Mouse (Mus musculus) intestine, embryonic 15.5 days (tissue): ENCODE data around the gene Aff4. TPM values are rescaled to one million over a fixed set of nuclear protein-coding genes. Genes with fewer than 3 reads are reported as not detected.
"Not testable (repeated sequence)": the region's sequence is repeated elsewhere in the genome, so short reads cannot be mapped to it uniquely, and the experiment has no call there.

Experiments used
- ATAC-seq: fragments of 200-750 bp; cut with Nextera tagmentation; 2 replicates; pipeline ENCODE4 v1.8.0; 2017; ENCODE audit warnings: moderate TSS enrichment, moderate library complexity
- H3K27ac ChIP-seq: fragments of 300-500 bp; sonication (generic); 2 replicates; pipeline ENCODE4 v1.5.1; 2015; ENCODE audit warnings: mild to moderate bottlenecking, inconsistent platforms
- H3K27me3 ChIP-seq: fragments of 300-500 bp; sonication (generic); replicated peaks from 2 replicates; pipeline ENCODE4 v1.6.1; 2015; ENCODE audit warnings: inconsistent platforms
- H3K36me3 ChIP-seq: fragments of 300-500 bp; sonication (generic); 2 replicates; pipeline ENCODE4 v1.6.1; 2015; ENCODE audit warnings: inconsistent platforms
- H3K4me1 ChIP-seq: fragments of 300-500 bp; sonication (generic); replicated peaks from 2 replicates; pipeline ENCODE4 v1.6.1; 2015; ENCODE audit warnings: inconsistent platforms
- H3K4me2 ChIP-seq: fragments of 300-500 bp; sonication (generic); replicated peaks from 2 replicates; pipeline ENCODE4 v1.6.1; 2015; ENCODE audit warnings: mild to moderate bottlenecking, inconsistent platforms
- H3K4me3 ChIP-seq: fragments of 300-500 bp; sonication (generic); replicated peaks from 2 replicates; pipeline ENCODE4 v1.5.1; 2015; ENCODE audit warnings: inconsistent platforms
- H3K9ac ChIP-seq: fragments of 300-500 bp; sonication (generic); 2 replicates; pipeline ENCODE4 v1.6.1; 2015; ENCODE audit warnings: inconsistent platforms
- H3K9me3 ChIP-seq: fragments of 300-500 bp; sonication (generic); 2 replicates; pipeline ENCODE4 v1.6.1; 2016; ENCODE audit warnings: inconsistent platforms
- WGBS: fragments of 180-500 bp; shearing (Covaris S2); methylation state at CpG from one replicate; pipeline ENCODE4 v1.1.7; 2015; 5-methylcytosine and 5-hydroxymethylcytosine counted together
- polyA plus RNA-seq: library from polyadenylated mRNA; unstranded; fragments of >200 nt; fragmentation: Nextera tagmentation; extraction: Ambion mirVana; gene quantifications from 2 replicates; pipeline ENCODE4 v1.2.1, GENCODE M21; 2015

Aff4 gene
- 33.7 and 35.4 TPM in 2 replicates for polyA plus RNA-seq

DNA sequence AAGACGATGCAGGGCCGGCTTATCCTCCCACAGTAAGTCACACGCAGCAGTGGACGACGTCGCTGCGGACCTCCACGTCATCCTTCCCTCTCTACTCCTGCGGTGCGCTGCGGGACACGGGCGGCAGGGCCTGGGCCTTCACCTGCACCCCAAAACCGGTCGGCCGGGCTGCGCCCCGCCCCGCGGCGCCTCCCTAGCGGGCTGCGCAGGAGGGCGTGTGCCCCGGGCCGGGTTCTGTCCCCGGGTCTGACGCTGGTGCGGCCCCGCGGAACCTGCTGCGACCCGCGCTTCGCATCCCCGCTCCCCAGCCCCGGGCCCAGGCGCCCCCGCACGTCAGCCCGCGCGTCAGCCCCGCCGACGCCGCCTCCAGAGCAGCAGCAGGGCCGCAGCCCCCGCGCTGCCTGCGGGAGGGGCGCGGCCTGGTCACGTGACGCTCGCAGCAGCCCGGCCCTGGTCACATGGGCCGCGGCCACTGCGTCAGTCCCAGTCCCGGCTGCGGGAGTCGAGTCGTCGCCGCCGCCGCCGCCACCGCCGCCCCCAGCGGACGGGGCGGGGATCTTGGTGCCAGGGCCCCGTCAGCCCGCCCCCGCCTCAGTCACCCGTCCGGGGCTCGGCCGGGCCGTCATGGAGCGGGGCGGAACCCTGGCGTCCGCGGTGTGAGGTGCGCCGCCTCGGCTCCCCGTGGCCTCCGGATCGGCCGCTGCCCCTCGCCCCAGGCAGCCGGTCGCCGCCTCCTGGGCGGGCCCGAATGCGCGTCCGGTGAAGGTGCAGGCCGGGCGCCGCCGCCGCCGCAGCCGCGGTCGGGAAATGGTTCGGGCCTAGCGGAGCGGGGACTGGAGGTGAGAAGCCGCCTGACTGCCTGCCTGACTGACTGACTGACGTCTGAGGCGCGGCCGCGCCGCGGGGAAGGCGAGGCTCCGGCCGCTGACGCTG lies at the start of gene Aff4:
Aff4 (plus strand) TSS at position 543 of the 933 bp plus-strand sequence.
- Histone ChIP-seq H3K9ac (peak within 1 kb of the TSS; percentile 98), H3K27ac (peak within 1 kb of the TSS; percentile 98), H3K9me3 (no peaks in the 10 kb centered on the region), H3K4me1 (0 out of 2 replicates have a peak, but pooled peaks cover 5% of the 10 kb centered on the region), H3K4me3 (peak within 1 kb of the TSS; percentile 98), H3K27me3 (no peaks in the 10 kb centered on the region), H3K4me2 (peak within 1 kb of the TSS; percentile 88), H3K36me3 (no peaks in the 10 kb centered on the region)
- peak; percentile 96 for ATAC-seq
- WGBS: under 1% methylated on average over 122 of the region's 127 CpGs

DNA sequence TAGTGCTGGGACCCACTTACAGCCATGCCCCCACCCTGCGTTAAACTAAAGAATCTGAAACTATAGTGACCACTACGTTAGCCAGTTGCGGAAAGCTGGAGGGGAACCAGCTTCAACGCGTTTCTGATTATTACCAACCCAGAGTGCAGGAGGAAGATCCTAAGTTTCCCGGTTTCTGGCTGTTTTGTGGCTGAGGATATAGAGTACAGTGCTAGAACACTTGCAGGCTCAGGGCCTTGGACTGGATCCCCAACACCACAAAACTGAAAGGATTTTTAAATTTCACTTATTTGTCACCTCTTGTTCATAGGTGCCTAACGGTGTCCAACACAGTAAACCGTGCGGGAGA lies 49.5 kb upstream of the Aff4 start:
- Histone ChIP-seq H3K9me3 (no peaks in the 10 kb centered on the region), H3K36me3 (no peaks in the 10 kb centered on the region), H3K4me2 (peak overlapping the region; percentile 70), H3K4me1 (peaks cover 13% of the 10 kb centered on the region), H3K9ac (peak overlapping the region; percentile 98), H3K27me3 (no peaks in the 10 kb centered on the region), H3K4me3 (peak overlapping the region; percentile 100), H3K27ac (peak overlapping the region; percentile 99)
- WGBS: 46% methylated on average over 9 of the region's 9 CpGs
- no peak for ATAC-seq

DNA sequence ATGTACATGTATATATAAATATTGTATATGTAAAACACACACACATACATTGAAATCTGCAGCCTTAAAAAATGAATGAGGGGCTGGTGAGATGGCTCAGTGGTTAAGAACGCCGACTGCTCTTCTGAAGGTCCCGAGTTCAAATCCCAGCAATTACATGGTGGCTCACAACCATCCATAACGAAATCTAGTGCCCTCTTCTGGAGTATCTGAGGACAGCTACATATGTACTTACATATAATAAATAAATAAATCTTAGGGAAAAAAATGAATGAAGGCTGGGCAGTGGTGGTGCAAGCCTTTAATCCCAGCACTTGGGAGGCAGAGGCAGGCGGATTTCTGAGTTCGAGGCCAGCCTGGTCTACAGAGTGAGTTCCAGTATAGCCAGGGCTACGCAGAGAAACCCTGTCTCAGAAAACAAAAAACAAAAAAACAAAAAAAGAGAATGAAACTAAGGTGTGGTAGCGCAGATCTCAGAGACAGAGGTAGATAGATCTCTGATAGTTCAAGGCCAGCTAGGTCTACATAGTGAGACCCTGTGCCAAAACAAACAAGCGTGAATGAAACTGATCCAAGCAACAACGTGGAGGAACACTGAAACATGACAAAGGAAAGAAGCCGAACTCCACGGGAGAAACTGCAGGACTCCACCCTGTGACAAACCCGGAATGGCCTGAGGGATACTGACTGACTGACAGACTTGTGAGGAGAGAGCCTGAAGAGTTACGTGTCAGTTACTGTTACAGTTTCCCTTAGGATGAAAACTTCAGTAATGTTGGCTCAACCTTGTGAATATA lies 46.4 kb upstream of the Aff4 start:
- Histone ChIP-seq H3K36me3 (no peaks in the 10 kb centered on the region), H3K27ac (no peak overlapping the region), H3K4me3 (no peak overlapping the region), H3K27me3 (no peaks in the 10 kb centered on the region), H3K9me3 (no peaks in the 10 kb centered on the region), H3K4me1 (peaks cover 27% of the 10 kb centered on the region), H3K4me2 (no peak overlapping the region), H3K9ac (no peak overlapping the region)
- no peak for ATAC-seq
- 87% methylated on average over 14 of the region's 14 CpGs for WGBS

DNA sequence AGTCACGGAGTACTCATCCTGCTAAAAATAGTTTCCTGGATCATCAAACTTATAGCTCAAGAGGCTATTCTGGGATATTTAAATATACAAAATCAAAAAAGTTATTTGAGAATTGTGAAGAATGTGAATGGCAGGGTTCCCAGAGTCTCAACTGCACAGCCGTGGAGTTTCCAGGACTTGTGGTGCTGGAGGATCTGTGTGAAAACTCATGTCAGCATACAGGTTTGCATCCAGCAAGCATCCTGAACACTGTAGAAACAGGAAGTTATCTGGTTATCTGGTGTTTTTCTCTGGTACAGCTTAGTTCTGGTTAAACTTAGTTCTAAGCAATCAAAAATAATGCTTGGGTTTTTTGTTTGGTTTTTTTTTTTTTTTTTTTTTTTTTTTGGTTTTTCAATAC lies 43.7 kb upstream of the Aff4 start:
- Histone ChIP-seq H3K36me3 (no peaks in the 10 kb centered on the region), H3K27me3 (no peaks in the 10 kb centered on the region), H3K4me1 (peaks cover 19% of the 10 kb centered on the region), H3K4me3 (no peak overlapping the region), H3K4me2 (no peak overlapping the region), H3K27ac (no peak overlapping the region), H3K9ac (no peak overlapping the region), H3K9me3 (no peaks in the 10 kb centered on the region)
- WGBS: 51% methylated on average over 2 of the region's 2 CpGs
- no peak for ATAC-seq

DNA sequence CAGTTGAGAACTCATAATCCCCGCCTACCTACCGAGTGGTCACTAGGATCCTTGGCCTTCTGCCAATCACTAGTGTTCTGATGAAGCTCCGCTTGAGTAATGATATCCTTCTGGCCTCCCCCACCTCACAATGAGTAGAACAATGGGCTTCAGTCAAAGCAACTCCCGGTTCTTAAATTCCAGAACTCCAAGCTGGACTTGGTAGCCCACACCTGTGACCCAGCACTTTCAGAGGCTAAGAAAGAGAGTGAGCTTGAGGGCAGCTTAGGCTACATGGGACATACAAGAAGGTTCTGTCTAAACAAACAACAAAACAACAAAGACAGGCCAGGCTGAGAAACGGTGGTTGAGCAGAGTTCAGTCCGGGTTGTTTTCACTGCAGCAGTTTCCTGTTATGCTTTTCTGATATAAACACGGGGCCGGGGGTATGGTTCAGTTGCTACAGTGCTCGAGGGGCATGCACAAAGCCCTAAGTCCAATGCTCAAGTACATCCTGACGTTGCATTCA lies 43.0 kb upstream of the Aff4 start:
- peak; percentile 29 for ATAC-seq
- H3K36me3 ChIP-seq: no peaks in the 10 kb centered on the region
- H3K4me1 ChIP-seq: peaks cover 19% of the 10 kb centered on the region
- no peak overlapping the region for H3K4me3 ChIP-seq
- no peak overlapping the region for H3K4me2 ChIP-seq
- WGBS: 47% methylated on average over 10 of the region's 10 CpGs
- H3K9me3 ChIP-seq: no peaks in the 10 kb centered on the region
- peak overlapping the region; percentile 67 for H3K27ac ChIP-seq
- no peaks in the 10 kb centered on the region for H3K27me3 ChIP-seq
- no peak overlapping the region for H3K9ac ChIP-seq

DNA sequence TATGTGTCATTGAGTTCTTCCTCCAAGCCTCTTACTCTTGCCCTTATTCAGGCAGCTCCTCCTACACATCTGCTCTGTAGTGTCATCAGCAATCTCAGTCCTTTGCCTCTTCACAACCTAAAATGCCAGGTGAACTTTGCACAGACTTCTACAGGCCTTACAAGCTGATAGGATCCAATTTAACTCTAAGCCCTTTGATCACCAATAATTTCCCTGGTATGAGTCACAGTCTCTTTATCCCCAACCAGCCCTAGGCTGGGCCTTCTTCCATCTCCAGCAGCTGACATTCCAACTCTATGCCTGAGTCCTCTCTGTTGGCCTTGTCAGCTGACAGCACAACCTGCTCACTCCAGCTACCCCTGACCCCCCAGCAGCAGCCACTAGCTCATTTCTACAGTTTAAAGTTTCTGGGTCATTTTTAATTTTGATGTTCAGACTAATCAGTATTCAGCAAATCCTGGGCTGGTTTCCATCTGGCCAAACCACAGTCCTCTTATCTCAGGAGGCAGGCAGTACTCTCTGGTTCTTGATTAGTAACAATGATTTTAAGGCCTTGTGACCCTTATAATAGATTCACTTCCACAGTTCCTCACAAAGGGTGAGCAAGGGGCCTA lies 42.3 kb upstream of the Aff4 start:
- peak; percentile 77 for ATAC-seq
- Histone ChIP-seq H3K27me3 (no peaks in the 10 kb centered on the region), H3K27ac (peak overlapping the region; percentile 67), H3K4me2 (no peak overlapping the region), H3K9ac (no peak overlapping the region), H3K9me3 (no peaks in the 10 kb centered on the region), H3K4me1 (peaks cover 19% of the 10 kb centered on the region), H3K36me3 (no peaks in the 10 kb centered on the region), H3K4me3 (no peak overlapping the region)

DNA sequence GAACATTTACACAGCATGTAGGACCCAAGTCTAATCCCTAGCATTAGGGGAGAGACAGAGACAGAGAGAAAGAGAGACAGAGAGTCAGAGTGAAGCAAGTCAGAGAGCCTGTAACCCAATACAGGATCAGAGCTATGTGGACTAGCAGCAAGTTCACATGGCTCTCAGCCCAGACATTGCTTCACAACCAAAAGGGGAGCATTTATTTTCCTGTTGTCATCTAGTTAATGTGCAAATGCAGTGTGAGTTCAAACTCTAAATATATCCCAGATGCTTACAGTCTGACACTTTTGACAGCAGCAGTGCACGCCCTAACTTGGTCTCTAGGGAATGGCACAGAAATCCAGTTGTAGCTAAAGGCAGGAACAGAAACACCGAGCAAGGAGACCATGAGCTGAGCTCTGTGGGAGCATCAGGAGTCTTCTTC lies 41.7 kb upstream of the Aff4 start:
- Histone ChIP-seq H3K9me3 (no peaks in the 10 kb centered on the region), H3K4me1 (peaks cover 19% of the 10 kb centered on the region), H3K4me2 (no peak overlapping the region), H3K27me3 (no peaks in the 10 kb centered on the region), H3K27ac (peak overlapping the region; percentile 67), H3K36me3 (no peaks in the 10 kb centered on the region), H3K9ac (no peak overlapping the region), H3K4me3 (no peak overlapping the region)
- WGBS: 42% methylated on average over 2 of the region's 2 CpGs
- ATAC-seq: peak; percentile 53

DNA sequence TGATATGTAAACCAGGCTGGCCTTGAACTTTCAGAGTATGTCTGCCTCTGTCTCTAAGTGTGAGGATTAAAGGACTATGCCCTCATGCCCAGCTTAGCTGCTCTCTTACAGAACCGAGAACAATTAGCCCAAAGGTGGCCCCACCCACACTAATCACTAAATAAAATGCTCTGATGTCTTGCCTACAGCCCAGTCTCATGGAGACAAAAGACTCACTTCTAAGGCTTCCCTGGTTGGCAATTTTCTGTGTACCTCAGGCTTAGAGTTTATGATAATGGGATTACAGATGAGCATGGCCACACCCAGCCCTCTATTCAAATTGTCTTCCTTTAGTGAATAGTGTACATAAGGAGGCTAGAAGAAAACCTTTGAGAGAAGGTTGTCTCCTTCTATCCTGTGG lies 39.2 kb upstream of the Aff4 start:
- Histone ChIP-seq H3K36me3 (no peaks in the 10 kb centered on the region), H3K4me3 (no peak overlapping the region), H3K4me2 (no peak overlapping the region), H3K27me3 (no peaks in the 10 kb centered on the region), H3K27ac (no peak overlapping the region), H3K9ac (no peak overlapping the region), H3K9me3 (no peaks in the 10 kb centered on the region), H3K4me1 (peaks cover 19% of the 10 kb centered on the region)
- 33% methylated on average over 1 of the region's 1 CpGs for WGBS
- ATAC-seq: no peak

DNA sequence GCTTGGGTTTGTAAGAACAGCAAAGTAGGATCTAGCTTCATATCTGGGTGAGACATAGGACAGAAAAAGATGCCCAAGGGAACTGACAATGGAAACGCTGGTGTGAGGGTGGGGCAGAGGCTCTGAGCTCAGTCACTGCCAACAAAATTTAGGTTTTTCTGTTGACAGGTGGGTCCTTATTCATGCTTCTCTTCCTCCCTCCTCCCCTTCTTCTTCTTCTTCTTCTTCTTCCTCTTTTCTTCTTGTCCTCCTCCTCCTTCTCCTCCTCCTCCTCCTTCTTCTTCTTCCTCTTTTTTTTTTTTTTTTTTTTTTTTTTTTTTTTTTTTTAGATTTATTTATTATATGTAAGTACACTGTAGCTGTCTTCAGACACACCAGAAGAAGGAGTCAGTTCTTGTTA lies 37.8 kb upstream of the Aff4 start:
- 71% methylated on average over 1 of the region's 1 CpGs for WGBS

DNA sequence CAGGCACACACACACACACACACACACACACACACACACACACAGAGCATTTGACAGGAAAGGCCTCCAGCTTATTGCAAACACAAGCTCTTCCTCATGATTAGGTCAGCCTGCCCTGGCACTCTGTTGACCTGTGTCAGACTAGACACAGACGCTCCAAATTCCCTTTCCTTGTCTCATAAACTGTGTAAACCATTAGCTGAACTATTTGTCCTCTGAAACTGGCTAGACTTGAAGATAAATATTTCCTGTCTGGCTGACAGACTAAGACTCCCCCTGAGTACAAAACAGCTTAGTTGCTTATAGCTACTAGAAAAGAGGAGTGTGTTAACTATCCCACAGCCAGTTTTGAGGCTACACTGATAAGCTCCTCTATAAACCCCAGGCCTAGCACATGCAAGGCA lies 35.9 kb upstream of the Aff4 start:
- 7% methylated on average over 1 of the region's 1 CpGs for WGBS
- Histone ChIP-seq H3K4me2 (no peak overlapping the region), H3K4me1 (no peaks in the 10 kb centered on the region), H3K27me3 (no peaks in the 10 kb centered on the region), H3K27ac (no peak overlapping the region), H3K9ac (no peak overlapping the region), H3K36me3 (no peaks in the 10 kb centered on the region), H3K4me3 (no peak overlapping the region), H3K9me3 (no peaks in the 10 kb centered on the region)
- ATAC-seq: no peak

More for the DNA sequence above, 37.8 kb upstream of the Aff4 start:
- H3K9ac ChIP-seq, H3K4me2 ChIP-seq, H3K9me3 ChIP-seq, ATAC-seq, H3K4me3 ChIP-seq, H3K36me3 ChIP-seq, H3K27me3 ChIP-seq, H3K27ac ChIP-seq: not testable (repeated sequence)
- H3K4me1 ChIP-seq: peaks cover 15% of the 10 kb centered on the region

DNA sequence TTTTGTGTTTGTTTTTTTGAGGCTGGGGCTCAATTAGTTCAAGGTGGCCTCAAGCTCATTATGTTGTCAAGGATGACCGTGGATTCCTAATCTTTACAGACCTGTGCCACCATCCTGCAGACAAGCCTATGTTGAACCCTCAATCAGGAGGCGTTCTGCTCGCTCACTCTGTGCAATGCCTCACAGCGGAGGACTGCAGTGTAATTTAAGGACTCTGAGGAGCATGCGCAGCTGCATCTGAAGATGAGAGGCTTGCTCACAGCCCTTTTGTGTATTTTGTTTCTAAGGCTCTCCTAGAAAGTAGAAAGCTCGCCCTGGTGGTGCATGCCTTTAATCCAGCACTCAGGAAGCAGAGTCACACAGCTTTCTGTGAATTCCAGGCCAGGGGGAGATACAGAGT lies 33.6 kb upstream of the Aff4 start:
- no peak overlapping the region for H3K27ac ChIP-seq
- no peak for ATAC-seq
- H3K27me3 ChIP-seq: no peaks in the 10 kb centered on the region

DNA sequence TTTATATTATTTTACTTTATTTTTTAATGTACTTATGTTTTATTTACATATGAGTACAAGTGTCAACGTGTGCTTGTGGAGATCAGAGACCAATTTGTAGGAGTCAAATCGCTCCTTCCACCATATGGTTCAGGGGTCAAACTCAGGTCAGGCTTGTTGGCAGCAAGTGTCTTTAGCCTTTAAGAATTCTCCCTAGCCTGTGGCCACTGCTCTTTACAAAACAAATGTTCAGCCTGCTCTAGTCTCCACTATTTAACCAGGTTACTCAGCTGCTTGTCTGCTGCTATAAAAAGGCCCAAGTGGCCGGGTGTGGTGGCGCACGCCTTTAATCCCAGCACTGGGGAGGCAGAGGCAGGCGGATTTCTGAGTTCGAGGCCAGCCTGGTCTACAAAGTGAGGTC lies 32.6 kb upstream of the Aff4 start:
- Histone ChIP-seq H3K36me3 (no peaks in the 10 kb centered on the region), H3K9ac (no peak overlapping the region)
- 76% methylated on average over 7 of the region's 7 CpGs for WGBS

More for the DNA sequence above, 33.6 kb upstream of the Aff4 start:
- Histone ChIP-seq H3K4me2 (no peak overlapping the region), H3K4me3 (no peak overlapping the region), H3K4me1 (no peaks in the 10 kb centered on the region), H3K9me3 (no peaks in the 10 kb centered on the region), H3K36me3 (no peaks in the 10 kb centered on the region), H3K9ac (no peak overlapping the region)
- WGBS: 50% methylated on average over 6 of the region's 6 CpGs

More for the DNA sequence above, 32.6 kb upstream of the Aff4 start:
- Histone ChIP-seq H3K27me3 (no peaks in the 10 kb centered on the region), H3K4me1 (no peaks in the 10 kb centered on the region), H3K4me3 (no peak overlapping the region), H3K27ac (no peak overlapping the region), H3K4me2 (no peak overlapping the region), H3K9me3 (no peaks in the 10 kb centered on the region)
- no peak for ATAC-seq
